Mouse (Mus musculus): ENCODE measurements around the gene Rnf187. TPM values are rescaled to one million over a fixed set of nuclear protein-coding genes. Genes with fewer than 3 reads are reported as not detected.

Gene Rnf187
- polyA plus RNA-seq (2015; fragmentation: Nextera tagmentation; extraction: Ambion mirVana) = 626 and 662 TPM in 2 replicates

DNA sequence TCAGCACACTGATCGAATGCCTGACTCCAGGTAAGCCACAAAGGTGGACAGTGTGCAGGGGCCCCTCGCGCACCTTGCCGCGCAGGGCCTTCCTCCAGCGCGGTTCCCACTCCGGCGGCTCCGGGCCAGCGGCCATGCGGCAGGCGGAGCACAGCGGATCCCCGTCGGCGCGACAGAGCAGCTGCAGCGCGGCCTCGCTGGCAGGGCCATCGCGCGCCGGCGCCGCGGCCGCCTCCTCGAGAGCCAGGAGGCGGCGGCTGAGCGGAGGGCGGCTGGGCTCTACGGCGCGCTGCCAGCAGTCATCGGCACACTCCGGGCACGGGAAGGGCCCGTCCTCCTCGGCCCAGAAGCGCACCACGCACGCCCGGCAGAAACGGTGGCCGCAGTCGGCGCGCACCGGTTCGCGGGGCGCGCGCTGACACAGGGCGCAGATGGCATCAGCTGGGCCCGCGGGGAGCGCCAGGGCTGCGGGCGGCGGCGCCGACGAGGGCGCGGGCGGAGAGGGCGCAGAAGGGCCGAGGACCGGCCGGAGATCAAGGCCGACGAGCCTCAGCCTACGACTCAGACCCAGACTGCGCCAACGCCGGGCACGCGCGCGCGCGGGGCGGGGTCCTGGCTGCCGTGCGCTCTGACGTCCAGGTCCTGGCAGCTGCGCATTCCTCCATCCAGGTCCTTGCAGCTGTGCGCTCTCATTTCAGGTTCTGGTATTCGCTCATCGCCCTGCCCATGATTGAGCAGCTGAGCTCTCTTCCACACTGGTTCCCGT, at the start of gene Rnf187:
Gene Rnf187, minus strand, starts transcription at position 595 of the 766 bp plus-strand sequence.
- Histone ChIP-seq H3K4me3 (peak within 1 kb of the TSS; percentile 71), H3K36me3 (replicated peaks) (peaks cover 17% of the 10 kb centered on the region), H3K27ac (peak within 1 kb of the TSS; percentile 96), H3K9ac (peak within 1 kb of the TSS; percentile 98), H3K27me3 (replicated peaks) (no peaks in the 10 kb centered on the region), H3K9me3 (no peaks in the 10 kb centered on the region), H3K4me2 (peak within 1 kb of the TSS; percentile 91), H3K4me1 (peaks cover 33% of the 10 kb centered on the region)
- WGBS = 0% methylated on average over 91 of the region's 95 CpGs
- ATAC-seq (replicated peaks) = peak; percentile 96

- Histone ChIP-seq H3K4me2 (no peak overlapping the region), H3K27me3 (replicated peaks) (no peaks in the 10 kb centered on the region), H3K27ac (no peak overlapping the region), H3K9ac (no peak overlapping the region), H3K4me3 (no peak overlapping the region), H3K9me3 (no peaks in the 10 kb centered on the region), H3K36me3 (replicated peaks) (peaks cover 37% of the 10 kb centered on the region), H3K4me1 (peaks cover 15% of the 10 kb centered on the region)
- no peak for ATAC-seq (replicated peaks)
- WGBS = 92% methylated on average over 3 of the region's 3 CpGs
Measured at GRCm38 (mm10) chr11:58985299-58985917, 46.7 kb upstream of the Rnf187 start.

GRCm38 (mm10) chr11:58984657-58985056, 45.9 kb upstream of the Rnf187 start:
- Histone ChIP-seq H3K27ac (no peak overlapping the region), H3K9ac (no peak overlapping the region), H3K4me2 (no peak overlapping the region), H3K4me1 (peaks cover 23% of the 10 kb centered on the region), H3K9me3 (no peaks in the 10 kb centered on the region), H3K27me3 (replicated peaks) (no peaks in the 10 kb centered on the region), H3K4me3 (no peak overlapping the region), H3K36me3 (replicated peaks) (peaks cover 35% of the 10 kb centered on the region)
- ATAC-seq (replicated peaks) = no peak
- WGBS = 96% methylated on average over 7 of the region's 7 CpGs

DNA sequence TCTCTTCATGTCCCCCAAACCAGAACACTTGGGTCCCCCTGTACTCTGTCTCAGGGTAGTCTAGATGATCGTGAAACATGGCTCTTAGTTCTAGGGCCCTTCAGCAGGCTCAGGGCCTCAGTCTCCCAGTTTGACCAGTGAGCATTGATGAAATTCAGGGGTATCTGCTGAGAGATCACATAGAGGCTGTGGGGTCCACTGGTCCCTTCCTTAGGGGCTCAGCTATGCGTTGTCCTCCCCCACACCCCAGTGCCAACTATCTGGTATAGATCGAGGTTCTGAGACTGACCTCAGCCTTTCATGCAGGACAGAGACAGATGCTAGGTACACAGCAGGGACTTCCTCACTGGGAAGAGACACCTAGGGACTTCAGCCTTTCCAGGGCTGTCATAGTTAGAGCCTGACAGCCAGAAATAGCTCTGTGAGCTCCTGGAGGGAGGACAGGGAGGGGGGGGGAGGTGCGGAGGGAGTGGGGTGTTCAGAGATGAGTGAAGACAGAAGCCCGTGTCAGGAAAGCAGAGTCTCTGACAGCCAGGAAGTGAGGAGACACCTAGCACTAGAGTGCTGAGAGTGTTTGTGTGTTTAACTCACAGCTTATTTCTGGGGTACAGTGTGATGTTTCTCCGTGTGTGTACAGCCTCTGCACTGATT, 45.1 kb upstream of the Rnf187 start:
- no peaks in the 10 kb centered on the region for H3K27me3 ChIP-seq (replicated peaks)
- H3K9ac ChIP-seq = no peak overlapping the region
- H3K4me1 ChIP-seq = peaks cover 31% of the 10 kb centered on the region
- no peaks in the 10 kb centered on the region for H3K9me3 ChIP-seq
- peaks cover 27% of the 10 kb centered on the region; the same call in 1 of the 2 replicates for H3K36me3 ChIP-seq (replicated peaks)
- 92% methylated on average over 6 of the region's 6 CpGs for WGBS
- H3K4me3 ChIP-seq = no peak overlapping the region
- no peak overlapping the region for H3K27ac ChIP-seq
- no peak for ATAC-seq (replicated peaks)
- no peak overlapping the region for H3K4me2 ChIP-seq

DNA sequence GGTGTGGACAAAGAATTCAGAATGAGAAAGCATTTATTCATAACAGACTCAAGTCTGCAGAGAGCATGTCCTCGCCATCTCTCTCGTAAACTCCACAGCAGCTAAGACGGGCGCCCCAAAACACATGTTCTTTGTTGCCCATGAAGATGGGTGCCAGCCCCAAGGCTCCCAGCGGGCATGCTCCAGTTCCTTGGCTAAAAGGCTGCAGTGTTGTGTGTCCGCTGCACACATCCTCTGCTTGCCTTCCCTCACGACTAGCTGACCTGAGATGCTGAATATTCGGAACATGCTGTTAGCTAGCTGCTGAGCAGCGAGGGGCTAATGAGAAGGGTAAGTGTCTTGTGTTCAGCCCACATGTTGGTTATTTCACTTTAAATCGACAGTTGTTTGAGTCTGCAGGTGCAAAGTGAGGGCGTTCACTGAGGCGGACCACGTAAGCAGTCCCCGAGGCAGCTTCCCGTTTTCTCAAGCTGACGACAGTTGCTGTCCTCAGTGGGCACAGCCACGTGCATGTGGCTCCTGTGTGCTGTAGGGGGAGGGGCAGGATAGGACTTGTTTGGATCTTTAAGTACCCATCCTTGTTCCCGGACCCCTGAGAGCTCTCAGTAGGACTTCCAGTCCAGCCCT, 43.9 kb upstream of the Rnf187 start:
- H3K9ac ChIP-seq = no peak overlapping the region
- no peak overlapping the region for H3K4me2 ChIP-seq
- H3K4me1 ChIP-seq = peaks cover 35% of the 10 kb centered on the region
- no peak for ATAC-seq (replicated peaks)
- no peak overlapping the region for H3K4me3 ChIP-seq
- H3K27ac ChIP-seq = no peak overlapping the region
- H3K36me3 ChIP-seq (replicated peaks) = peaks cover 24% of the 10 kb centered on the region; the same call in 1 of the 2 replicates
- H3K9me3 ChIP-seq = no peaks in the 10 kb centered on the region
- 86% methylated on average over 18 of the region's 18 CpGs for WGBS
- H3K27me3 ChIP-seq (replicated peaks) = no peaks in the 10 kb centered on the region

DNA sequence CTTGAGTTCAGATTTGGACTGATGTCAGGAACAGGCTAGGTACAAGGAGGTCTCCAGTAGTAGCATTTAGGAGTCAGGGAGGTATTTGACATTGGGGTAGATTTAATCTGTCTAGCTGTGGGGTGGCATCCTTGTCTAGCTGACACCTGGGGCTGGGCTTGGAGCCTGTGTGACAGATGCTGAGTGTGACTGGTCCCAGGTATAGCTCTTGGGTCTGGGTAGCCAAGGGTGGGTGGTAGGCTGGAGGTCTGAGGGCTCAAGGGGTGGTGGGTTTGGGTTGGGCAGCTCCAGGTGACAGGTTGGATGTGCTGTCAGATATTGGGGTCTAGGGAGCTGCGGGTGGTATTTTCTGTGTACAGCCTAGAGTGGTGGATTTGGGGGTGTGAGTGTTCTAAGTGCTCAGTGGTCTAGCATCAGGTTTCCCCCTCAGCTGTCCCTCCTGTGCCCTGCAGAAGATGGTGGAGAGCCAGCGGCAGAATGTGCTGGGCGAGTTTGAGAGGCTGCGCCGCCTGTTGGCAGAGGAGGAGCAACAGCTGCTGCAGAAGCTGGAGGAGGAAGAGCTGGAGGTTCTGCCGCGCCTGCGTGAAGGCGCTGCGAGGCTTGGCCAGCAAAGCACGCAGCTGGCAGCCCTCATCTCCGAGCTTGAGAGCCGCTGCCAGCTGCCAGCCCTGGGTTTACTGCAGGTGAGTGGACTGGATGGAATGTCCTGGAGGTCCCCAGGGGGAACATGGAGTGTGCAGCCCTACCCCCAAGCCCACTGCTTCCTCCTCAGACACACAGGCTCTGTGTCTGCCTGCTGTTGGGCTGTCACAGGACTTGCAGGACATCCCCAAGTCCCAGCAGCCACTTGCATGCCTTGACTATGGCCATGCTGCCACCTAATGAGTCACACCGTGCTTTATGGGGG, 43.1 kb upstream of the Rnf187 start:
- H3K4me3 ChIP-seq = no peak overlapping the region
- peaks cover 19% of the 10 kb centered on the region; the same call in 1 of the 2 replicates for H3K36me3 ChIP-seq (replicated peaks)
- no peak overlapping the region for H3K9ac ChIP-seq
- H3K4me1 ChIP-seq = peaks cover 39% of the 10 kb centered on the region
- no peak overlapping the region for H3K4me2 ChIP-seq
- ATAC-seq (replicated peaks) = no peak
- H3K27me3 ChIP-seq (replicated peaks) = no peaks in the 10 kb centered on the region
- H3K27ac ChIP-seq = no peak overlapping the region
- no peaks in the 10 kb centered on the region for H3K9me3 ChIP-seq
- 46% methylated on average over 14 of the region's 14 CpGs for WGBS

- Histone ChIP-seq H3K27ac (no peak overlapping the region), H3K9ac (no peak overlapping the region), H3K4me3 (no peak overlapping the region), H3K4me2 (peak overlapping the region; percentile 99), H3K4me1 (peaks cover 47% of the 10 kb centered on the region), H3K36me3 (replicated peaks) (peaks cover 15% of the 10 kb centered on the region; the same call in 1 of the 2 replicates), H3K9me3 (no peaks in the 10 kb centered on the region), H3K27me3 (replicated peaks) (no peaks in the 10 kb centered on the region)
- ATAC-seq (replicated peaks) = no peak
- 69% methylated on average over 5 of the region's 5 CpGs for WGBS
Measured at GRCm38 (mm10) chr11:58980381-58980990, 41.8 kb upstream of the Rnf187 start.

DNA sequence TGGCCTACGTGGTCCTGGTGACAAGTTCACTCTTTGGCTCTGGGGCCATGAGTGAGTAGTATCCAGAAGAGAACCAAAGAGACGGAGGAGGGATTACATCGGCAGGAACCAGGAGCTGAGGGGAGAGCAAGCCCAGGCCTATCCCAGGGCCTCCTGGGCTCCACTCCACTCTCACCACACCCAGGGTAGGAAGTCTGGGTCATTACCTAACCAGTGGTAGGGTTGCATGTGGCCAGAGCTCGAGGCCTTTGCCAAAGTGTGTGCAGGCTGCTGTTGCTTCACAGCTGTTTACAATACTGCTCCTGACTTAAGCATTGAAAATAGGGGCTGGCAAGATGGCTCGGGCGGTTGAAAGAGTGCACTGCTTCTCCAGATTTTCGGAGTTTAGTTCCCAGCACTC, 40.9 kb upstream of the Rnf187 start:
- Histone ChIP-seq H3K9ac (peak overlapping the region; percentile 85; the same call in 1 of the 2 replicates), H3K4me1 (peaks cover 50% of the 10 kb centered on the region), H3K27ac (no peak overlapping the region), H3K4me2 (peak overlapping the region; percentile 99), H3K36me3 (replicated peaks) (peaks cover 11% of the 10 kb centered on the region; the same call in 1 of the 2 replicates), H3K9me3 (no peaks in the 10 kb centered on the region), H3K27me3 (replicated peaks) (no peaks in the 10 kb centered on the region), H3K4me3 (peak overlapping the region; percentile 93)
- WGBS = 85% methylated on average over 7 of the region's 7 CpGs
- no peak for ATAC-seq (replicated peaks)

DNA sequence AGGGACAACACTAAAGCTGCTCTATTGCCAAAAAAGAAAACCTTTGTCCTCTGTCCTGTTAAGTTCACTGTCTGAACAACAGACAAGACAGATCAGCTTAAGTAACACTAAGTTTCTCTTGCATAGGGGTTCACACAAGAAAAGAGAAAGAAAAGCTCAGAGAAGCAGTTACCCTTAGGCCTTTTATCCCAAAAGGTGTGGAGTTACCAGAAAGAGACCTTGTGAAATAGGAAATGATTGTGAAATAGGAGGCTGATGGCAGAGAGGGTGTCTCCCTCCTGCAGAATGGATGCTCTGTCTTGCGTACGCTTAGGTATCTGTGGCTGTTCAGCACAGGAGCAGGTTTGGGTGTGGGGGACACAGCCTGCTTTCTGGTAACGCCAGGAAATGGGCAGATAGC, 40.5 kb upstream of the Rnf187 start:
- no peak for ATAC-seq (replicated peaks)

DNA sequence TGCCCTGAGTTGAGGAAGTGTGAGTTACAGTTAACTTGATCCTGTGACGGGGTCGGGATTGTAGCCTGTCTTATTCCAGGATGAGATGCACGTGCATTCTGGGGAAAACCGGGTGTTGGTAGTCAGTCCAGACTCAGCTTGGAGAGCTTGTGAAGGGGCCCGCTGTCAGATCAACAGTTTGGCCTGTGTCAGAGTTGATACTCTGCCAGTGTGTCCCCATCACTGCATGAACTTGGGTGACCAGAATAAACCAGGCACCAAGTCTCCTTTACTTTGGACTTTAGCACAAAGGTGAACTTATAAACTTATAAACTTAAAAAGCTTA, 40.0 kb upstream of the Rnf187 start:
- H3K36me3 ChIP-seq (replicated peaks) = peaks cover 10% of the 10 kb centered on the region; the same call in 1 of the 2 replicates
- no peak overlapping the region for H3K27ac ChIP-seq
- H3K27me3 ChIP-seq (replicated peaks) = no peaks in the 10 kb centered on the region
- peak overlapping the region; percentile 93 for H3K4me3 ChIP-seq
- H3K4me1 ChIP-seq = peaks cover 50% of the 10 kb centered on the region
- peak overlapping the region; percentile 85 for H3K9ac ChIP-seq
- 4% methylated on average over 5 of the region's 5 CpGs for WGBS
- no peaks in the 10 kb centered on the region for H3K9me3 ChIP-seq
- H3K4me2 ChIP-seq = peak overlapping the region; percentile 99
- ATAC-seq (replicated peaks) = peak; percentile 18; the same call in 1 of the 2 replicates

More for the DNA sequence above, 40.5 kb upstream of the Rnf187 start:
- Histone ChIP-seq H3K4me1 (peaks cover 50% of the 10 kb centered on the region), H3K27me3 (replicated peaks) (no peaks in the 10 kb centered on the region), H3K36me3 (replicated peaks) (peaks cover 10% of the 10 kb centered on the region; the same call in 1 of the 2 replicates), H3K4me2 (peak overlapping the region; percentile 99), H3K4me3 (peak overlapping the region; percentile 93), H3K9ac (peak overlapping the region; percentile 85), H3K27ac (no peak overlapping the region), H3K9me3 (no peaks in the 10 kb centered on the region)
- WGBS = 80% methylated on average over 3 of the region's 3 CpGs
